Mouse (Mus musculus): Measurements from ENCODE around the gene Bglap2.
"Not testable (repeated sequence)": the region's sequence is repeated elsewhere in the genome, so short reads cannot be mapped to it uniquely, and the experiment has no call there.

Gene Bglap2

DNA sequence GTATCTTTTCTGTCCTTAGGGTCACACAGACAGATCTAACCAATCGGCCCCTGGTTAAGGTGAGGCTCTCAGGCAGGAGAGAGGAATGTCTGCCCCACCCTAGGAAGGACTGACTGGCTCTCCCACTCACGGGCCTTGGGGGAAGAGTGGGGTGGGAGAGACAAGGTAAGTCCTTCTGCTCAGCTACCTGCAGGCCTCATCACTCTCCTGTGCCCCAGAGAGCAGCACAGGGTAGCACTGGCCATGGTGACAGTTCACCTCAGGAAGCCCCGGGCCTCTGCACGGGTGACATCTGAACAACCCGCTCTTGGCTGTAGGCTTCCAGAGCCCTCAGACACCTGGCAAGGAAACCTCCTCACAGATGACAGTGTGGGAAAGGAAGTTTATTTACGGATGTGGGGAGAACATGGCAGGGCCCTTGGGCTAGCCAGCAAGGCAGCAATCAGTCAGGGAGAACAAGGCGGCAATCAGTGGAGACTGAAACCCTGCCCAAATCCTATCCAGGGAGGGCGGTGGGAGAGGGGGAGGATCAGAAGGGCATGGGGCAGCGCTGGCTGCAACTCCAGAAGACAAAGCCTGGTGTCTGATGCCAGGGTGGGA is 15.4 kb upstream of the Bglap2 start:
- peak; percentile 71 for DNase-seq (ENCODE audit: low read depth, low spot score)

GRCm38 (mm10) chr3:88384364-88384763 is 5.9 kb upstream of the Bglap2 start, which contains the start of gene Bglap:
Bglap (minus strand) TSS chr3:88384464.
- no peak for DNase-seq (ENCODE audit: low read depth, low spot score)

- not testable (repeated sequence) for DNase-seq (ENCODE audit: low read depth, low spot score)
Measured at GRCm38 (mm10) chr3:88382383-88382782, 3.9 kb upstream of the Bglap2 start.

DNA sequence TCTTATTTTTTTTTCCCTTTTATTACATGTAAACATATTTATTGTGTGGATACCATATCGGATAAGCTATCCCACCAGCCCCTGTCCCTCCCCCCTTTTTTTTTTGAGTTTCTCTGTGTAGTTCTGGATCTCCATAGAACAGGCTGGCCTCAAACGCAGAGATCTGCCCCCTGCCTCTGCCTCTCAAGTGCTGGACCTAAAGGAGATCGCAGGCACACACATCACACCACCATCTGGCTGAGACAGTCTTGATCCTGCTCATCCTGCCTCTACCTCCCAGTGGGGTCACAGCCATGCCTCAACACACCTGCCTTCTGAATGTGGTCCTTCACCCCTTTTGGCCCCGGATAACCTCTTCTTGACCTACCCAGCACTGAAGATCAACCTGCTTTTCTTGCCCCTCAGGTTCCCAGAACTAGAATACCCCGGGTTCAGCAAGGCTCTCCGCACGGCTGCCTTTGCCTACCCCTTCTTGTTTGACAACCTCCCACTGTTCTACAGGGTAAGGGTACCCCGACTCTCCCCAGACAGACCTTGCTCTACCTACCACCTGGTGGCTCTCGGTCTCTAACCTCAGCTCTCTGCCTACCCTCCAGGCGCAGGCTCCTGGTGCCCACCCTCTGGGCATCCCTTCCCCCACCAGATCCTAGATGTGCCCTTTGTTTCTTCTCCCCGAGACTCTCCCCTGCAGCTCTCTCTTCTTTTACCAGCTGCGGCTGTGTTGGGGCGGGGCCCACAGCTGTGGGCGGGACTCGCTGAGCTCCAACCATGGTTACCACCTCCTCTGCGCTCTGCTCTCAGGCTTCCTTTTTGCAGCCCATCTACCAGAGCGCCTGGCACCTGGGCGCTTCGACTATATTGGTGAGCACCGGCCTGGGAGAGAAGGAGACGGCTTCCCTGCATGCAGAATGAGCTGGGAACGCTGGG is 3.2 kb upstream of the Bglap2 start:
- peak; percentile 59 for DNase-seq (ENCODE audit: low read depth, low spot score)

GRCm38 (mm10) chr3:88376644-88377043 is 1.9 kb downstream of the Bglap2 start:
- DNase-seq (ENCODE audit: low read depth, low spot score): not testable (repeated sequence)

GRCm38 (mm10) chr3:88375750-88376626 is 2.5 kb downstream of the Bglap2 start:
- DNase-seq (ENCODE audit: low read depth, low spot score): peak; percentile 69

DNA sequence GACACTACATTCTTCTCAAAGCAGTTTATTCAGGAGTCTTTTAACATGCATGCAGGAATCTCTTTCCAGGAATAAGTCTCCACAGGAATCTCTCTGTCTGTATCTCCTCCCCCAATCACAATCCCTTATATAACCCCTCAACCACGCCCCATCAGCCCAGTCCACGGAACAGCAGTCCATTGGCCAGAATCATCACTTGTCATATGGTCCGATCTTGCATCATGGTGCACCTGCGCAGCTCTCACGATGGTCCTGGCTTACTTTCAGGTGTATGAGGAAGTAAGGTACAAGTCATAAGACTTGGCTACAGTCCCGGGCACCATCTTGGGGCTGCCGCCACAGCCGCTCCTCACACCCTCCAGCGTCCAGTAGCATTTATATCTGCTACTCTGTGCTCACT is 5.9 kb downstream of the Bglap2 start, which contains the start of gene Bglap3:
TSS of gene Bglap3 (minus strand) at position 101 of the 400 bp plus-strand sequence.
- DNase-seq (ENCODE audit: low read depth, low spot score): not testable (repeated sequence)

DNA sequence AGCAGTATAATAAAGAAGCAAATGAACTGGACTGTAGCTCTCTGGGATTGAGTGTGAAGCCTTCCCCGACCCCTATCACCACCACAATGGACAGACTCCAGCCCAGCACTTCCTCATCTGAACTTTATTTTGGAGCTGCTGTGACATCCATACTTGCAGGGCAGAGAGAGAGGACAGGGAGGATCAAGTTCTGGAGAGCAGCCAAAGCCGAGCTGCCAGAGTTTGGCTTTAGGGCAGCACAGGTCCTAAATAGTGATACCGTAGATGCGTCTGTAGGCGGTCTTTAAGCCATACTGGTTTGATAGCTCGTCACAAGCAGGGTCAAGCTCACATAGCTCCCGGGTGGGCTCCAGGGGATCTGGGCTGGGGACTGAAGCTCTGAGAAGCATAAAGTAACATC is 10.0 kb downstream of the Bglap2 start:
- DNase-seq (ENCODE audit: low read depth, low spot score): not testable (repeated sequence)

DNA sequence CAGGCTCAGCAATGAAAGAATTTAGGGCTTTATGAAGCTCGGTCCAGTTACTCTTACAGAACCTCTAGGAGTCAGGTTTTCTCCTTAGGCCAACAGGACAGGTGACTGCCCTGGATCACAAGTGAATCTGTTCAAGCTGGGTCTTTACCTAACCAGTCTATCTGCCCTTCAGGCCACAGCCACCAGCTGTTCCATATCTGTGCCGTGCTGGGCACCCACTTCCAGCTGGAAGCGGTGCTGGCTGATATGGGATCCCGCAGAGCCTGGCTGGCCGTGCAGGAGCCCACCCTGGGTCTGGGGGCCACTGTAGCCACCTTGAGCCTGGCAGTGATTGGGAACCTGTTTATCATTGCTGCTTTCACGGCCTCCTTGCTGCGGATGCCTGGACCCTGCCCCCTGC is 11.0 kb downstream of the Bglap2 start:
- DNase-seq (ENCODE audit: low read depth, low spot score): not testable (repeated sequence)

DNA sequence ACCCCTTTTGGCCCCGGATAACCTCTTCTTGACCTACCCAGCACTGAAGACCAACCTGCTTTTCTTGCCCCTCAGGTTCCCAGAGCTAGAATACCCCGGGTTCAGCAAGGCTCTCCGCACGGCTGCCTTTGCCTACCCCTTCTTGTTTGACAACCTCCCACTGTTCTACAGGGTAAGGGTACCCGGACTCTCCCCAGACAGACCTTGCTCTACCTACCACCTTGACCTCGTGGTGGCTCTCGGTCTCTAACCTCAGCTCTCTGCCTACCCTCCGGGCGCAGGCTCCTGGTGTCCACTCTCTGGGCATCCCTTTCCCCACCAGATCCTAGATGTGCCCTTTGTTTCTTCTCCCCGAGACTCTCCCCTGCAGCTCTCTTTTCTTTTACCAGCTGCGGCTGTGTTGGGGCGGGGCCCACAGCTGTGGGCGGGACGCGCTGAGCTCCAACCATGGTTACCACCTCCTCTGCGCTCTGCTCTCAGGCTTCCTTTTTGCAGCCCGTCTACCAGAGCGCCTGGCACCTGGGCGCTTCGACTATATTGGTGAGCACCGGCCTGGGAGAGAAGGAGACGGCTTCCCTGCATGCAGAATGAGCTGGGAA is 11.6 kb downstream of the Bglap2 start:
- peak; percentile 46 for DNase-seq (ENCODE audit: low read depth, low spot score)

DNA sequence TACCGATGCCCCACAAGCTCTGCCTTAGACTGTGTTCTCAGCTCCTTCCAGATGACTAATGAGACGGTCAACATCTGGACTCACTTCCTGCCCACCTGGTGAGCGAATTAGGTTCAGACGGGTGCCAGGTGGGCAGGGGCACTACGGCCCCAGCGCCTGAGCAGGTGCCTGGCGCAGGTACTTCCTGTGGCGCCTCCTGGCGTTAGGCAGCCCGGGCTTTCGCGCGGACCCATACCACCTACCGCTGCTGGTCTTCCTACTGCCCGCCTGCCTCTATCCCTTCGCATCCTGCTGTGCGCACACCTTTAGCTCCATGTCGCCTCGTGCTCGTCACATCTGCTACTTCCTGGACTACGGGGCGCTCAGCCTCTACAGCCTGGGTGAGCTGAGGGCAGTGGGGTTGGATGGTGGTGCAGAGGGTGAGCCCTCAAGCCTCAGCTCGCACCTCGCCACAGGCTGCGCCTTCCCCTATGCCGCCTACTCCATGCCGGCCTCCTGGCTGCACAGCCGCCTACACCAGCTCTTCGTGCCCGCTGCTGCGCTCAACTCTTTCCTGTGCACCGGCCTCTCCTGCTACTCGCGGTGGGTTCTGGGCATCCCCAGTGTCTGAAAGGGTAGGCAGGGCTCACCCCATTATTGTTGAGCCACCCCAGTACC is 12.7 kb downstream of the Bglap2 start:
- DNase-seq (ENCODE audit: low read depth, low spot score): no peak

DNA sequence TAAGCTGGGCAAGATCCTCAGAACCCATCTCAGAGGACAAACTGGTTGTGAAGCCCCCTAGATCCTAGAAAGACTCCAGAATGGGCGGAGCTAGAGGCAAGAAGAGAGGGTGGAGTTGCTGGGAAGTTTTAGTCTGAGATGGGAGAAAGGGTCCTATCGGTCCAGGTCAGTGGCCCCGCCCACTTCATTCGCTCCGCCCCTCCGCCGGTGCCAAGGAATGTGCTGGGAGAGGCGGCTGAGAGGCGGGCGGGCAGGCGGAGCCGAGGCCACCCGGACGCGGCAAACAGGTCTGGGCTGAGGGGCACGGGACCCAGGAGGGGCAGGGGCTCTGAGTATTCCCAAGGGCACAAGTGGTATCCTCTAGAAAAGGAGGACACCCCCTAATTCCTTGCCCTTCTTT is 14.2 kb downstream of the Bglap2 start, which contains the start of gene Paqr6:
TSS of gene Paqr6 (plus strand) at position 248 of the 400 bp plus-strand sequence.
- DNase-seq (ENCODE audit: low read depth, low spot score): no peak

DNA sequence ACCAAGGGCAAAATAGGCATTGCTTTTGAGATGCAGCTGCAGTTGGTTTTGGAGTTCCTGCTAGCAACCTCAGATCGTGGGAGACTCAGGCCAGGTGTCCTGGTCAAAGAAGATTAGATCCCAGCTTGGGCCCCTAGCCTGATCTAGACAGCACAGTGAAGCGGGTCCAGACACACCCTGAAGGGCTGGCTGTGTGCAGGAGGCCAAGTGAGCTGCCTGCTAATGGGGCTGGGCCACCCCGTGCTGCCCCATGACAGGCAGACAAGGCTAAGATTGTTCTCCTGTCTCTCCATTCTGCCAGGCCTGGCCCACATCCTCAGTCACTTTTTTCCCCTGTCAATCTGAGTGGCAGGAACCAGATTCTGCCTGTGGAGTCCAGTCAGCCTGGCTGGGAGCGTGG is 14.8 kb downstream of the Bglap2 start:
- peak; percentile 82 for DNase-seq (ENCODE audit: low read depth, low spot score)

- DNase-seq (ENCODE audit: low read depth, low spot score): no peak
Measured at GRCm38 (mm10) chr3:88361612-88362313, 16.7 kb downstream of the Bglap2 start.

- no peak for DNase-seq (ENCODE audit: low read depth, low spot score)
Measured at GRCm38 (mm10) chr3:88361096-88361495, 17.4 kb downstream of the Bglap2 start.

GRCm38 (mm10) chr3:88359989-88360388 is 18.5 kb downstream of the Bglap2 start:
- peak; percentile 54 for DNase-seq (ENCODE audit: low read depth, low spot score)

- no peak for DNase-seq (ENCODE audit: low read depth, low spot score)
Measured at GRCm38 (mm10) chr3:88359584-88359983, 18.9 kb downstream of the Bglap2 start.

DNA sequence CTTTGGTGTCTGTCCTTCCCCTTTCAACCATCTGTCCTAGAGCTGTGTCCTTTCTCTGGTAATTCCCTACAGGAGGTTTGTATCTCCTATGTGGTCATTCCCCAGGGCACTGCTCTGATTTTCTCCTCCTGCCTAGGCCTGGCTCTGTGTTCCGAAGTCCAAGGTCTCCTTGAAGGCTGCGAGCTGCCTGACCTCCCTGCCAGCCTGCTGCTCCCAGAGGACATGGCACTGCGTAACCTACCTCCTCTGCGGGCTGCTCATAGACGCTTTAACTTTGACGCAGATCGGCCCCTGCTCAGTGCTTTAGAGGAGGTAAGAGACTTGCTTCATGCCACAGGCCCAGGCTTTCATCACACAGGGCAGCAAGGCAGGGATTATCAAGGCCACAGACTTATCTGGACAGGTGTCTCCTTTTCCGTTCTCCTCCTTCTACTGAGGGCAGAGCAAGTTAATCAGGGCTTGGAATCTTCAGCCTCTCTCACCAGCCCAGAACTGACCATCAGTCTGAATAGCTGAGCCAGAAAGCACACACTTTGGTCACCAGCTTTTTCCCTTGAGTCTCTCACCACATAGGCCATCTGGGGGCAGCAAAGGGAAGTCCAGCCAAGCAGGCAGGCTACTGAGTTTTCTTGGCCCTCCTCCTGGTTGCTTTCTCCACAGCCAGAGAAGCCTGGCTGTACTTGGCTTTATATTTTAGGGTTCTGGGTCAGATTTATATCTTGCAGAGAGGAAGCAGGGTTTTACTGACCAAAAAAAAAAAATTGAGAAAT is 23.9 kb downstream of the Bglap2 start:
- peak; percentile 81 for DNase-seq (ENCODE audit: low read depth, low spot score)

- DNase-seq (ENCODE audit: low read depth, low spot score): peak; percentile 74
Measured at GRCm38 (mm10) chr3:88352907-88353306, 25.6 kb downstream of the Bglap2 start.

Measured in brain, adult 2 months (tissue).